Mouse (Mus musculus) kidney, adult 2 months (tissue): ENCODE measurements at regions not wholly inside any gene's neighbourhood (a gene's known extent, or its start where the extent isn't known, plus 50 kb on each side); places are given as distances from the start of the nearest gene placed in this dataset.

Source experiments
- CTCF ChIP-seq: fragments of 200-500 bp; conservative IDR thresholded peaks from 2 replicates; pipeline ENCODE4 v1.5.1; 2011; ENCODE audit warnings: low read depth, mild to moderate bottlenecking, control low read depth, low read length, moderate library complexity, mixed read lengths; ENCODE audit not compliant: insufficient read depth, insufficient read length
- POLR2A ChIP-seq: fragments of 200-500 bp; IDR thresholded peaks from one replicate; pipeline ENCODE4 v1.6.1; 2011; ENCODE audit warnings: low read depth, low read length, control low read depth

DNA sequence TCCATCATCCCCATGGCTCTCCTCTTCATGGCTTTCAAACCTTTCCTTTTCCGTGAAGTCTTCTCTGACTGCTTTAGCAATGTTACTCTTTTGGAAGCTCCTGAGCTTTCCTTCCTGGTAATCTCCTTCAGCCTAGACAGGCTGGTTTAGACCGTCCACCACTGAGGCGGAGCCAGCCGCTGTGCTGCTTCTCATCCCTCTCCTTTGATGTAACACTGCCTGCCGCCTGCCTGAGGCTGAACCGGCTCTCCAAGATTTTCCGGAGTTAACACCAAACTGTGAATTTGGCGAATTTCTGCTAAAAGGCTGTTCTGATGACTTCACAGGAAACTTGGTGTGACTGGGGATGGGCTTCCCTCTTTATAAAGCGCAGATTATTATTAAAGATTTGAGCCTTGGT, 125.6 kb upstream of the Ranbp3l start:
- TF ChIP-seq POLR2A (no peak), CTCF (no peak)
